Mouse (Mus musculus) E14TG2a.4 (cell line): ENCODE data around the gene Sh3bp1.

Experiments
- CTCF ChIP-seq: conservative IDR thresholded peaks from 2 replicates; pipeline ENCODE4 v1.5.1; 2014; ENCODE audit warnings: low read length
- NANOG ChIP-seq: IDR thresholded peaks from 2 replicates; pipeline ENCODE4 v1.6.1; 2014; ENCODE audit warnings: borderline replicate concordance, low read length, mixed read lengths
- POU5F1 ChIP-seq: IDR thresholded peaks from 2 replicates; pipeline ENCODE4 v1.6.1; 2014; ENCODE audit warnings: low read length, borderline replicate concordance

- TF ChIP-seq CTCF (no peak), NANOG (no peak), POU5F1 (no peak)
These were observed 48.1 kb downstream of the Sh3bp1 start, which contains the start of gene Triobp for GRCm38 (mm10) chr15:78947657-78948056.
